Mouse (Mus musculus): Measurements from ENCODE around the gene Npas2. TPM values are rescaled to one million over a fixed set of nuclear protein-coding genes. Genes with fewer than 3 reads are reported as not detected.
A peak's percentile ranks its signal among the peaks of the same experiment; 100 is the strongest.

Npas2 gene
- total RNA-seq, 1 experiment from 2014 or later, result 0.50 TPM

DNA sequence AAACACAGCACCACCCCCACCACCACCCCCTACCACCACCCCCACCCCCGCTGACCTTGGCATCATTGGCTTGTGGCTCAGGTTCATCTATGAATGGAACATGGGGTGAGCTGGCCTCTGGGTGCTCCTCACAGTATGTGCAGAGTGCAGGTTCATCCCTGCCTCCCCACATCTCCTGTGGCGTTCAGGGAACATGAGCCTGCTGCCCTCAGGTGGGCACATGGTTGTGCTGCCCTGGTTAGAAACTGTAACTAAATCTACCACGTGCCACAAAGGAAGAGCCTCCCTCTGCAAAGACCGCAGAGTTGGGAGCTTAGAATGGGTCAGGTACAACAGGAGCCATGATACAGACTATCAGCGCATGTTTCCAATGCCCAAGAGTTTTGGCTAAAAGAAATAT, 149.7 kb downstream of the Npas2 start:
- no peak for ATAC-seq (replicated peaks in 1 of 2; ENCODE audit: insufficient read depth in 1 of 2, low FRiP score in 2 of 2, low TSS enrichment in 1 of 2, low read depth in 1 of 2, poor library complexity in 2 of 2, severe bottlenecking in 2 of 2)

DNA sequence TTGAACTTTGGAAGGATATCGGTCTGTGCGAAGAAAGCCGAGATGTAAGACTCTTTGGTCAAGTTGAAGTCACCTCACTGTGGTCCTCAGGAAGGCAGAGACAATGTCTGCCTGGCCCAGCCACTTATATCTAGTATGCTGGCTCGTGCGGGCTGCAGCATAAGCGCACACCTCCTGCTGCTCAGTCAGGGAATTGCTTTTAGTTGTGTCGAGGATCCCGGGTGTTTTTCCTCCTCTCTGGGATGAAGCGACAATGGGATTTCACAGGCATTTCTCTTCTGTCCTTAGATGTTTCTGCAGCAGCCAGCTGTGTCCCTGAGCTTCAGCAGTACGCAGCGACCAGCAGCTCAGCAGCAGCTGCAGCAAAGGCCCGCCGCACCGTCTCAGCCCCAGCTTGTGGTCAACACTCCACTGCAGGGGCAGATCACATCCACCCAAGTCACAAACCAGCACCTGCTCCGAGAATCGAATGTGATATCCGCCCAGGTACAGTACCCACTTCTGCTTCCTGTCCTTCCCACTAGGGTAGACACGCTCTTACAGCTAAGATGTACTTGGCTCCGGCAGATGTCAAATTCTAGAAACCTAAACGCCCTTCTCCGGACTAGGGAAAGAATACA, 151.6 kb downstream of the Npas2 start:
- ATAC-seq (replicated peaks in 1 of 2; ENCODE audit: insufficient read depth in 1 of 2, low FRiP score in 2 of 2, low TSS enrichment in 1 of 2, low read depth in 1 of 2, poor library complexity in 2 of 2, severe bottlenecking in 2 of 2), result peak in 1 of 2 experiments; percentile 43; a peak in 1 of 4 replicates

DNA sequence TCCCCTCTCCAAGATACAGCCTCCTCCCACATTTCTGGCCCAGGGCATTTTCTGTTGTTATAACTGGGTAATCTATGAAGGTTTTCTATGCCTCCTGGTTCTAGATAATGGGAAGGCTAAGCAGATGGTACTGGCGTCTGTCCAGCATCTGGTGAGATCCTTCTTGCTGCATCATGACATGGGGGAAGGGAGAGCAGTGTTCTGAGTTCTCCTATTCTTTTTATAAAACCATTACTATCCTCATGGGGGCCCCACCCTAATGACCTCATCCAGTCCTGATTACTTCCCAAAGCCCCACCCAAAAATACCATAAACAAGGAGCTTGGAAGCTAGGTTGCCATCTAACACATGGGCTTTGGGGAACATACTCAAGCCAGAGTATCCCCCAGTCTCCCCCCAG, 155.5 kb downstream of the Npas2 start:
- ATAC-seq (replicated peaks in 1 of 2; ENCODE audit: insufficient read depth in 1 of 2, low FRiP score in 2 of 2, low TSS enrichment in 1 of 2, low read depth in 1 of 2, poor library complexity in 2 of 2, severe bottlenecking in 2 of 2), result no peak

DNA sequence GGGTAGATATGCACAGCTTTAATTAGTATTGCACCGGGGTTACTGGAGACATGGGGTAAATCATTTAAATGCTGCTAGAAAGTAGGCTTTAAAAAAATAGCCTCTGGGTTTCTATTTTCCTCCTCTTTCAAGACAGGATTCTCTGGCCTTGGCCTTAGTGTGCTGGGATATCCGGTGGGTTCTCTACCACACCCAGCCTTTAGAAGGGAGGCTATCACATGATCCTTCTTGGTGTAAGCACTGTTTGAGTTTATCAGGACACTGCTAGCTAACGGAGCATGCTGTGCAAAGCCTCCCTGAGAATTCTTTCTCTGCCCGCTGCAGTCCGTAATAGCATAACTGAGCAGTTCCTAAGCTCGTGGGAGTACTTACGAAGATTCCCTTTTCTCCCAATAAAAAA, 155.9 kb downstream of the Npas2 start:
- no peak for ATAC-seq (replicated peaks in 1 of 2; ENCODE audit: insufficient read depth in 1 of 2, low FRiP score in 2 of 2, low TSS enrichment in 1 of 2, low read depth in 1 of 2, poor library complexity in 2 of 2, severe bottlenecking in 2 of 2)

DNA sequence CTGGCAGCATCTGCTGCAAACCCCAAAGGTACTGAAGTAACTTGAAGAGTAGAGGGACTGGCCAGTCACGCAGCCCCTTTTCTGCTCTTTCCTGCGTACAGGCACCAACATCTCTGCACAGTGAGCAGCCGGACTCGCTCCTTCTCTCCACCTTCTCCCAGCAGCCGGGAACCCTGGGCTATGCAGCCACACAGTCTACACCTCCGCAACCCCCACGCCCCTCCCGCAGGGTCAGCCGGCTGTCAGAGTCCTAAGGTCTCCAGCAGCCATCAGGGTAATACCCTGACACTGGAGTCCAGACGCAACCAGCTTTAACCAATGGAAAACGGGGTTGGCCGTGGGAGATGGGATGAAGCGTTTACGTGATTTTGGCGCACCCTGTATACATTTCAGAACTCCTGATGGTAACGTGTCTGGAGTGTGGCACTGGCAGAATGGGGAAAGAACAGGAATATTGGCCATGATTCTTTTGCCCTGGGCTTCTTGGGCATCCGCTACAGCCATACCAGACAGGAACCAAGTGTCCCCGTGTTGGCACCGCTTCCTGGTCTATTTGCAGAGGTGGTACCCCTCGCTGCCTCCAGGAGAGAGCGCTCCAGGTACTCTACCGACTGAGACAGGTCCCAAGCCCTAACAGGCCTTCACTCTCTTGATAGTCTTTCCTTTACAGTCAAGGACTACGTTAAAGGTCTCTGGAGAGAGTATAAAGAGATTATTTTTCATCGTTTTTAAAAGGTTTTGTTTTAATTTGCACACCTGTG, 168.4 kb downstream of the Npas2 start:
- 0 out of 4 replicates have a peak, but pooled peaks of 1 of the 2 experiments have one; percentile 27 for ATAC-seq (replicated peaks in 1 of 2; ENCODE audit: insufficient read depth in 1 of 2, low FRiP score in 2 of 2, low TSS enrichment in 1 of 2, low read depth in 1 of 2, poor library complexity in 2 of 2, severe bottlenecking in 2 of 2)

DNA sequence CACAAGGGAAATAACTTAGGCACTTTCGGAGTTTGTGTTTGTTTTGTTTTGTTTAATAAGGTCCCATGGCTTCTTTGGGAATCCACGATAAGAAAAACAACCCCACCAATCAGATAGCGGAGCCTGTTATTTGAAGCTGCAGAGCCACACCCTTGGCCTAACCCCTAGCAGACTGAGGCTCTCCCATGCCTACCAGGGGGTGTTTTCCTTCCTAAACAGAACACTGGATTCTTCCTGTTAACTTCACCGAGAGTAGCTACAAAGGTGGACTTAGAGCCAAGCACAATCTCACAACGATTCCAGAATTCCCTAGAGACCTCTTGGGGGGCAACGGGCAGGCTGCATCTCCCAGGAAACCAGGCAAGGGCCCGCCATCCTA, 169.0 kb downstream of the Npas2 start:
- ATAC-seq (replicated peaks in 1 of 2; ENCODE audit: insufficient read depth in 1 of 2, low FRiP score in 2 of 2, low TSS enrichment in 1 of 2, low read depth in 1 of 2, poor library complexity in 2 of 2, severe bottlenecking in 2 of 2), result no peak

DNA sequence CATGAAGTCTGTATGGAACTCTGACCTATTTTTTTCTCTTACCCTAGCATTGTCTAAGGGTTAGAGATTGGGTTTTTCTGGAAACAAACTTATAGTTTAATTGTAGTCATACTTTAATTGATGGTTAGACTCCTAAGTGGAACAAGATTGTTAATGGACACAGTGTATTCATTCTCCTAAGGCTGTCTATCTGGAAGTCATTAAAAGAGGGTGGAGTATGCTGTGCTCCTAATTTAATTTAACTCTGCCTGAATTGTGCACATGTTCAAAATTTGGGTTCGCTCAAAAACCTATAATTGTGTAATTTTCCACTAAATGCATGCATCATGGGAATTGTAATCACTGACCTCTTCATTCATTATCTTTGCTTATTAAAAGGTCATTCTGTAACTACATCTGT, 172.0 kb downstream of the Npas2 start:
- no peak for ATAC-seq (replicated peaks in 1 of 2; ENCODE audit: insufficient read depth in 1 of 2, low FRiP score in 2 of 2, low TSS enrichment in 1 of 2, low read depth in 1 of 2, poor library complexity in 2 of 2, severe bottlenecking in 2 of 2)

DNA sequence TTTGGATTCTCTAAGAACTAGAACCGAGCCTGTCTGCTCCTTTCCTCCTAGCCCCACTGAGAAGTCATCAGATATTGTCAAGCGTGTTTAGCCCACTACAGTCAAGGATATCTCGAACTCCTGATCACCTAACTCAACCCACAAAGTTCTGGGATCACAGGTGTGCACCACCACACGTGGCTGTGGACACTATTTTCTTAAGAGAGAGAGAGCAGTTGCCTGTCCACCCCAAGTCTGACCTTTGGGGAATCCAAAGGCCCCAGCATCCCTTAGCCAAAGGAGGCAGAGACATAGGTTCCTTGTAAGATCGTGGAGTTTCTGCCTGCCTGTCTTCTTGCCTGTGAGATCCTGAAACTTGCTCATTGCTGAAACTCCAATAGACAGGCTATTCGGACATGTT, 173.5 kb downstream of the Npas2 start:
- no peak for ATAC-seq (replicated peaks in 1 of 2; ENCODE audit: insufficient read depth in 1 of 2, low FRiP score in 2 of 2, low TSS enrichment in 1 of 2, low read depth in 1 of 2, poor library complexity in 2 of 2, severe bottlenecking in 2 of 2)

DNA sequence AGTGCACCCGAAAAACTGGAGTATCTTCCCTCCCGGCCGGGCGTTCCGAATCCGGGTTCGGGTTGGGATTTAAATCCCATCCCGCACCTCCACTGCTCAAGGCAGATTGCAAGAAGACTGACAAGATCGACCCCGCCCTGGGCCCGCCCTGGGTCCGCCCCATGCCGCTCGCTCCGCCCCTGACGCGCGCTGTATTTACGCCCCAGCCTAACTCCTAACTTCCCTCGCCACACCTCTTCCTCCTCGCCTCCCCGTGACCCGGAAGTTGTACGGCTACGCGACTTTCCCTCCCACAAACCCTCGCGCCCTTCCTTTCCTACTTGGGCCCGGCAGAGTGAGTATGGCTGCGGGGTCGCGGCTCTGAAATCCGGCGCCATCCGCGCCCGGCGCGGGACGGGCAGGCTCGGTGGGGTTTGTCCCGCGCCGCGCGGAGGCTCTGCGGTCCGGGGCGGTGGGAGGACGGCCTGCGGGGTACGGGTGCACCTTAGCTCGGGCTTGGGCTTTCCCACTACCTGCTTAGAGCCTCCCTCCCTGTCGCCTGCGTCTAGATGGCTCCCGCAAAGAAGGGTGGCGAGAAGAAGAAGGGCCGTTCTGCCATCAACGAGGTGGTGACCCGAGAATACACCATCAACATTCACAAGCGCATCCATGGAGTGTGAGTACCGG, 174.2 kb downstream of the Npas2 start, which contains the start of gene Rpl31:
Gene Rpl31 (plus strand): TSS at position 242 of the 666 bp plus-strand sequence.
- peak; percentile 99 for ATAC-seq (replicated peaks in 1 of 2; ENCODE audit: insufficient read depth in 1 of 2, low FRiP score in 2 of 2, low TSS enrichment in 1 of 2, low read depth in 1 of 2, poor library complexity in 2 of 2, severe bottlenecking in 2 of 2)

DNA sequence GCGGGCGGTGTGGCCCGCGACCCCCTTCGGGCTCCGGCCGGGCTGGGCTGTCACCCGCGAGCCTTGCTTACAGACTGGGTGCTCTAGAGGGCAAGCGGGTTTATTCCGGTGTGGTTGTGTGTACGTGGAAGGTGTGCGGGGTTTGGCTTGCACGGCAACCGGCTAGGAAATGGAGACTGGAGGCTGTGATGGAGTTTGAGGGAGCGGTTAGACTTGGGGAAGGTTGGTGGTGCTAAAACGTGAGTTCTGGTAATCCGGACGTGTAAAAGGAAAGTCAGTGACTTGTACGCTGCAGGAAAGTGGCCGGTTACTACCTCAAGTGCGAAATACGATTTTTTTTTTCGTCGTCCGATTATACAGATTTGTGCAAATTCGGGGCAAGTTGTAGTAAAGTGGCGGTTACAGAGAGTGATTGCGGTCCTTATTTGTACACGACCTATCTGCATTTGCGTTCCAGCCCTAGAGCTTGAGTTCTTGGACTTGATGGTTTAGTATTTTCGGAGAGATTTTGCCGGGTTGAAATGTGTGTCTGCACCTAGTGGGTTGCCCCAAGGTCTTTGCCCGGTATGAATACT, 174.8 kb downstream of the Npas2 start:
- no peak for ATAC-seq (replicated peaks in 1 of 2; ENCODE audit: insufficient read depth in 1 of 2, low FRiP score in 2 of 2, low TSS enrichment in 1 of 2, low read depth in 1 of 2, poor library complexity in 2 of 2, severe bottlenecking in 2 of 2)

DNA sequence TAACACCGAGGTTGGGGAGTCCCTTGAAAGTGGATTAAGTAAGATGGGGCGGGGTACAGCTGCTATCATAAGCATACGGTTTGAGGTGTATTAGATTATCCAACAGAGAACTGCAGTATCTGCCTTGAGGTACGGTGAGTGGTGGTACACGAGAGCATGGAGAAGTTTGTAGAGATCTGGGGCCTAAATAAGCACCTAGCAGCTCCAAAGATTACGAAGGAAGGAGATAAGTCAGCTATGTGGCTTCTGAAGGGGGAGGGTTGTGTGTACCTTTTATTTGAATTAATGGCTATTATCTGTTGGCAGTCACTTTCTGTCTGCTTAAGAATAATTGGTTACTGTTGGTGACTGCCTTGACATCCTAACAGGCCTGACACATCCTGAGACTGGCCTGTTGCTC, 176.9 kb downstream of the Npas2 start:
- no peak for ATAC-seq (replicated peaks in 1 of 2; ENCODE audit: insufficient read depth in 1 of 2, low FRiP score in 2 of 2, low TSS enrichment in 1 of 2, low read depth in 1 of 2, poor library complexity in 2 of 2, severe bottlenecking in 2 of 2)

DNA sequence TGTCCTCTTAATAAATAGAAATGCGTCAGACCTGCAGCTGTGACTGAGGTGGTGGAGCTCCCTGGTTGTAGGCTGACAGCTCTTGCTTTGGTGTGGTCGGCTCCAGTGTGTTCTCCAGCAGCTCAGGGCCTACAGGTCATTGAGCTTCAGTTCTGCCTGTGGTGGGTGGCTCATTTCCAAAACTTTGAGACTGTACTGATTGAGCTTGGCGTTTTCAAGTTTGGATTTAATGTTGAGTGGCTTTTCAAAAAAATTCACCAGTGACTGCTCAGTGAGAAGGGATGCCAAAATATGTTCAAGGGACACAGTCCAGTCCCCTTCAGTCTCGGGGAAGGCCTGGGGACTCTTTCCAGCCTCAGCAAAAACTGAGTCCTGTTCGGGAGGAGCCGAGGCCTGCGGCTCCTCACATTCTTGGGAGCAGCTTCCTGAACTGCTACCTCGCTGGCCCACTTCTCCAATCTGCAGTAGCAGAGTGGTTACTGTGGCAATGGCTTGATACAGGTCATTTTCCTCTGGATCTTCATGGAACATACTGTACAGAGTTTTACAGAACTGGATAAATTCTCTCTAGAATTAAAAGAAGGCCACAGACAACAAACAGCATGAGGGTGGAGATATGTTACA, 178.8 kb downstream of the Npas2 start:
- ATAC-seq (replicated peaks in 1 of 2; ENCODE audit: insufficient read depth in 1 of 2, low FRiP score in 2 of 2, low TSS enrichment in 1 of 2, low read depth in 1 of 2, poor library complexity in 2 of 2, severe bottlenecking in 2 of 2), result no peak

DNA sequence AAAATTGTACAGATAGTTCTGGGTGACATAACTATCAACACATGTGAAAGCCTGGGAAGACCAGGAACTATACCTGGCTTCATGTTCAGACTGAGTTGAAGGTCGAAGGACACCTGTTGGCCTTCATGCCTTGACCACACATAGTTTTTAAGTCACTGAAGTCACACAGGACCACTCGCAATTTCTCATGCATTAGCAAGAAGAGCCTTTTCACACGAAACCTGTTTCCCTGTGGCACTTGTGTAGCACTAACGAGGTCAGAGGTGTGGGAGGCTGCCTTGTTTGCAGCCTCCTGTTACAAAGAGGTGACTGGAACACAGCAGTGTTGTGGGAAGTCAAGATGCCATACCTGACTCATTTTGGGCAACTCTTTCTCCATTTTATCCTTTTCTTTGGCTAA, 179.8 kb downstream of the Npas2 start:
- no peak for ATAC-seq (replicated peaks in 1 of 2; ENCODE audit: insufficient read depth in 1 of 2, low FRiP score in 2 of 2, low TSS enrichment in 1 of 2, low read depth in 1 of 2, poor library complexity in 2 of 2, severe bottlenecking in 2 of 2)

DNA sequence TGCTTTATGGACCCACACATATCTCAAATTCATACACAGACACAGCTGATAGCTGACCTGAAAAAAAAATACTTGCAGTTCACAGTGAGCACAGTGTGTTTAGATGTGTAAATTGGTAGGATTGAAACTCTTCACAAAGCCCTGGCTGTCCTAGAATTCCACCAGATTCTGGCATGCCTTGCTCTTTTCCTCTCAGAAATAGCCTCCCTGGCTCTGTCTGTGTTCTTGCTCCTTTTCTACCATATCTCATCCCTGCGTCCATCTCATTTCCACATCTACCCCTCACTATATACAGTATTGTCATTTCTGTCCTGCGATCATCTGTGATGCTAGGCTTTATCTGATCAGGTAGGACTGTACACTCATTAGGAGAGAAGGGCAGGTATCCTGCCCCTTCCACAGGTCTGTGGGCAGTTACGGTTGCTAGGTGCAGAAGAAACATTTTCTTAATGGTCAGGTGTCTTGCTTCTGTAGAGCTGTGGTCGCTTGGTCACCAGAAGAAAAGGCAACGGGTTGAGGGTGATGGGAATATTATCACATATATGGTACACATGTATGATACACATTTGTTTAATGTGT, 180.8 kb downstream of the Npas2 start:
- no peak for ATAC-seq (replicated peaks in 1 of 2; ENCODE audit: insufficient read depth in 1 of 2, low FRiP score in 2 of 2, low TSS enrichment in 1 of 2, low read depth in 1 of 2, poor library complexity in 2 of 2, severe bottlenecking in 2 of 2)

DNA sequence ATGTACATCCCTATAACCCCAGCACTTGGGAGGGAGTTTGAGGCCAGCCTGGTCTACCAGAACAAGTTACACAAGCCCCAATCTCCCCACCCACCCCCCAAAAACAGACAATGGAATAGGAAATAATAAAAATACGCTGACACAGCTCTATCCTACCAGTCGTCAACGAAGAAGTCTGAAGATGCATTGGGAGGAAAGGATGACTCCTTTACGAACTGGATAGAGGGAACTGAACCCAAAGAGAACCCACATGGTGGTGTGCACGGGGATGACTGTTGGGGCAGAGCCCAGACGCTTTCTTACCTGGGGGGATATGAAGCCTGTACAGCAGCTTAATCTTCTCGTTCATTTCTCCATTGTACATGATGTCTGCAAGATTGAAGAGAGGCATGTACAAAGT, 182.6 kb downstream of the Npas2 start:
- no peak for ATAC-seq (replicated peaks in 1 of 2; ENCODE audit: insufficient read depth in 1 of 2, low FRiP score in 2 of 2, low TSS enrichment in 1 of 2, low read depth in 1 of 2, poor library complexity in 2 of 2, severe bottlenecking in 2 of 2)

DNA sequence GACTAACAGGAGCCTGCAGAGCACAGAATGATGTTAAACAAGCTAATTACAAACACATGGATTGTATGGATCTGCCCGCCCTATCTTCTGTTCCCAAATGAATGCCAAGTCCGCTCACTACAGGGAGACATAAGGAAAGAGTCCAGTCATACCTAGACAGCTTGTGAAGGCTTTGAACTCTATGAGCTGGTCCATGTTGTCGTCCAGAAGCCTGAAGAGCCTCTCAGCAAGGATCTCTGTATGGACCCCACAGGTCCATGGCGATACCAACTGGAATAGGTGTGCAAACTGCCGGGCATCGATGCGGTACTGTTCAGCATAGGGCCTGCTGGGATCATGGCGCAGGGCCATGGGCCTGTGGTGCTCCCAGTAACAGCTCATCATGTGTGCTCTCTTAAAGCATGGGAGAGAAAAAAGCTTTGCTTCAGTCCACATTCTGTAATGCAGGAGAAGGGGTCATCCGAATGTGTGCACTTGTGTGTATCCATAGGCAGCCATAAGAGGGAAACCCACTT, 183.3 kb downstream of the Npas2 start:
- no peak for ATAC-seq (replicated peaks in 1 of 2; ENCODE audit: insufficient read depth in 1 of 2, low FRiP score in 2 of 2, low TSS enrichment in 1 of 2, low read depth in 1 of 2, poor library complexity in 2 of 2, severe bottlenecking in 2 of 2)

DNA sequence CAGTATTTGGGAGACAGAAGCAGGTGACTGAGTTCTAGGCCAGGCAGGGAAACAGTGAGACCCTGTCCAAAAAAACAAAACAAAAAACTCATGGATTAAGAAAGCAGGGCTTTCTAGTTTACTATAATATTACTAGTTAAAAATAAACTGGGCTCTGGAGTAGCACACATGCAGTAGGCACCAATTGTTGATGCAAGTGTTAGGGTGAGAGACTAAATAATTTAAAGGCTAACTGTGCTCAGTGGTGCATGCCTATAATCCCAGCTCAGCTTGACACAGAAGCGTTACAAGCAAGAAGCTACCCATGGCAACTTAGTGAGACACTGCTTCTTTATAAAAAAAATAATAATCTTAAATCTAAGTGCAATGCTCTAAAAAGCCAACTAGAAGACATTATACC, 185.0 kb downstream of the Npas2 start:
- no peak for ATAC-seq (replicated peaks in 1 of 2; ENCODE audit: insufficient read depth in 1 of 2, low FRiP score in 2 of 2, low TSS enrichment in 1 of 2, low read depth in 1 of 2, poor library complexity in 2 of 2, severe bottlenecking in 2 of 2)
